Mouse (Mus musculus): ENCODE data around the gene Pard3b. TPM values are rescaled to one million over a fixed set of nuclear protein-coding genes. Genes with fewer than 3 reads are reported as not detected.

Pard3b gene
- total and polyA plus RNA-seq, 3 experiments = 0.30 to 0.75 (median 0.63) TPM

DNA sequence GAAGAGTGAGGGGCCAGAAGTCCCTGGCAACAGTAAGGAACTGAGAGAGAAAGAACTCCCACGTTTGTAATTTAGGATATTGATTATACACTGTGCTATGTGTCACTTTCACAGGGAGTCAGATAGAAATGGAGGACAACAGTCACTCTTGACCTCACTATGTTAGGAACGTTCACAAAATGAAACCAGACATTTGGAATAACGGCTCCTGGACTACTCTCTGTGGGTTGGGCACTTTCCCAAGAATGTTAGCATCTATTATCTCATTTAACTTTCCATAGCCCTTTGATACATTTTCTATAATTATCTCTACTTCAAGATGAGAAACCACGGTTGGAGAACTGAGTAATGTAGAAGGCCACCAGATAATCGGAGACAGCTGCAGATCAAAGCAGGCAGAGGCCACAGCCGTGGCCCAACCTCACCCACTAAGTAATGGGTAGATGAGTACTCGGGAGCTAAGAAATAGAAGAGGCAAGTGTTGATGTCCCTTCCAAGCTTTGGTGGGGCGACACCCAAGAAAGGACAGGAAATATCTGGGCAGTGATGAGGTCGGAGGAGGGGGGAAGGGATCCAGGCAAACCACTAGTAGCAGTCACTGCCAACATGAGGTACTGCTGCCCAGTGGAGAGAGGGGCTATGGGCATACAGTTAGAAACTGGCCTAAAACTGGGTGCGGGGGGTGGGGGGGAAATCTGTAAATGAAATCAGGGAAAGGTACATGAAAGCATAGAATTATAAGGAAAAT, 778.2 kb downstream of the Pard3b start:
- TF ChIP-seq NELFE (IDR thresholded peaks at IDR 0.05; ENCODE audit: low read depth, low read length) (no peak), RCOR1 (conservative IDR thresholded peaks at IDR 0.05; ENCODE audit: low read depth, low read length) (no peak), RAD21 (IDR thresholded peaks at IDR 0.05; ENCODE audit: low read depth, low read length) (no peak), CHD1 (IDR thresholded peaks at IDR 0.05; ENCODE audit: low read depth, low read length) (no peak), MAX (IDR thresholded peaks at IDR 0.05; ENCODE audit: low read length) (no peak), ELF1 (IDR thresholded peaks at IDR 0.05; ENCODE audit: low read depth, low read length) (no peak), MAZ (IDR thresholded peaks at IDR 0.05; ENCODE audit: low read depth, low read length) (no peak), USF2 (conservative IDR thresholded peaks at IDR 0.05; ENCODE audit: low read depth, low read length) (no peak), MAFK (IDR thresholded peaks at IDR 0.05; ENCODE audit: insufficient replicate concordance, low read length) (no peak), ZNF384 (IDR thresholded peaks at IDR 0.05; ENCODE audit: low read depth, low read length) (no peak), GABPA (IDR thresholded peaks at IDR 0.05; ENCODE audit: insufficient replicate concordance, low read depth, low read length) (no peak), ZC3H11A (IDR thresholded peaks at IDR 0.05; ENCODE audit: low read depth, low read length) (no peak), POLR2A (IDR thresholded peaks at IDR 0.05; ENCODE audit: low read depth, low read length) (no peak), IRF4 (IDR thresholded peaks at IDR 0.05; ENCODE audit: low read depth, low read length) (no peak), TBP (conservative IDR thresholded peaks at IDR 0.05; ENCODE audit: low read depth, low read length) (no peak), NRF1 (IDR thresholded peaks at IDR 0.05; ENCODE audit: low read depth, low read length) (no peak), JUND (conservative IDR thresholded peaks at IDR 0.05; ENCODE audit: low read depth, low read length) (no peak), ZMIZ1 (IDR thresholded peaks at IDR 0.05; ENCODE audit: low read depth, low read length) (no peak), HCFC1 (IDR thresholded peaks at IDR 0.05; ENCODE audit: low read depth, low read length) (no peak), PAX5 (IDR thresholded peaks at IDR 0.05; ENCODE audit: low read length) (no peak)
- Histone ChIP-seq H3K27me3 (replicated peaks) (no peaks in the 10 kb centered on the region), H3K4me3 (replicated peaks in 1 of 3; ENCODE audit: low read depth in 2 of 3, low read length in 2 of 3, poor library complexity in 1 of 3) (no peak overlapping the region), H3K9ac (ENCODE audit: insufficient read depth, low read depth) (0 out of 2 replicates have a peak overlapping the region, but pooled peaks have one; percentile 26), H3K4me1 (ENCODE audit: control insufficient read depth in 1 of 2, insufficient read depth in 2 of 2) (peaks cover 0 to 3% of the 10 kb centered on the region in 2 experiments; a peak in 1 of 4 replicates), H3K36me3 (replicated peaks in 1 of 2; ENCODE audit: control insufficient read depth in 1 of 2, insufficient read depth in 1 of 2, low read length in 1 of 2) (no peaks in the 10 kb centered on the region), H3K9me3 (replicated peaks; ENCODE audit: low read length) (no peaks in the 10 kb centered on the region), H3K4me2 (ENCODE audit: insufficient read depth, low read depth, poor library complexity, severe bottlenecking) (0 out of 2 replicates have a peak overlapping the region, but pooled peaks have one; percentile 1), H3K79me2 (replicated peaks; ENCODE audit: control insufficient read depth, extremely low read depth, insufficient read depth, poor library complexity, severe bottlenecking) (no peaks in the 10 kb centered on the region), H3K27ac (ENCODE audit: insufficient read depth, low read depth) (no peak overlapping the region)
- DNase-seq (ENCODE audit: extremely low read depth) = no peak
- in situ Hi-C loops (cut with MboI; ENCODE audit: low pct_ligation_motif_present, low pct_unique_long_range_greater_than_20kb, low sequenced_read_pairs) = no loop called here
- dilution Hi-C loops (cut with MboI; ENCODE audit: extremely low pct_ligation_motif_present, extremely low pct_unique_long_range_greater_than_20kb, low sequenced_read_pairs) = no loop called here
